Mouse (Mus musculus): ENCODE results near the gene H2afy2. TPM values are rescaled to one million over a fixed set of nuclear protein-coding genes. Genes with fewer than 3 reads are reported as not detected.

H2afy2 gene
- total and polyA plus RNA-seq, 3 experiments = 0.20 TPM; not detected in 2

- Histone ChIP-seq H3K79me2 (replicated peaks; ENCODE audit: control insufficient read depth, extremely low read depth, insufficient read depth, poor library complexity, severe bottlenecking) (no peaks in the 10 kb centered on the region), H3K27ac (ENCODE audit: insufficient read depth, low read depth) (no peak overlapping the region), H3K36me3 (replicated peaks in 1 of 2; ENCODE audit: control insufficient read depth in 1 of 2, insufficient read depth in 1 of 2, low read length in 1 of 2) (no peaks in the 10 kb centered on the region), H3K4me1 (ENCODE audit: control insufficient read depth in 1 of 2, insufficient read depth in 2 of 2) (peaks cover 6 to 15% of the 10 kb centered on the region in 2 experiments), H3K9me3 (replicated peaks; ENCODE audit: low read length) (peaks cover 4% of the 10 kb centered on the region), H3K9ac (ENCODE audit: insufficient read depth, low read depth) (no peak overlapping the region), H3K27me3 (replicated peaks) (peaks cover 4% of the 10 kb centered on the region), H3K4me2 (ENCODE audit: insufficient read depth, low read depth, poor library complexity, severe bottlenecking) (no peak overlapping the region), H3K4me3 (replicated peaks in 1 of 3; ENCODE audit: low read depth in 2 of 3, low read length in 2 of 3, poor library complexity in 1 of 3) (no peak overlapping the region)
- dilution Hi-C loops (cut with MboI; ENCODE audit: extremely low pct_ligation_motif_present, extremely low pct_unique_long_range_greater_than_20kb, low sequenced_read_pairs) = no loop called here
- DNase-seq (ENCODE audit: extremely low read depth) = peak; percentile 34
- no peak for TF ChIP-seq MXI1 (IDR thresholded peaks at IDR 0.05; ENCODE audit: low read depth, low read length)
- peak; percentile 53; the same call in 1 of the 2 replicates for TF ChIP-seq ZNF384 (IDR thresholded peaks at IDR 0.05; ENCODE audit: low read depth, low read length)
- no peak for TF ChIP-seq MEF2A (IDR thresholded peaks at IDR 0.05; ENCODE audit: borderline replicate concordance, low read depth, low read length)
- in situ Hi-C loops (cut with MboI; ENCODE audit: low pct_ligation_motif_present, low pct_unique_long_range_greater_than_20kb, low sequenced_read_pairs) = no loop called here
Observed at GRCm38 (mm10) chr10:61750014-61750413, 33.9 kb downstream of the H2afy2 start.

- no peaks in the 10 kb centered on the region for H3K36me3 ChIP-seq (replicated peaks in 1 of 2; ENCODE audit: control insufficient read depth in 1 of 2, insufficient read depth in 1 of 2, low read length in 1 of 2)
- peaks cover 4% of the 10 kb centered on the region for H3K27me3 ChIP-seq (replicated peaks)
- H3K9me3 ChIP-seq (replicated peaks; ENCODE audit: low read length) = peaks cover 9% of the 10 kb centered on the region
- no peak overlapping the region for H3K27ac ChIP-seq (ENCODE audit: insufficient read depth, low read depth)
- no peak overlapping the region for H3K4me3 ChIP-seq (replicated peaks in 1 of 3; ENCODE audit: low read depth in 2 of 3, low read length in 2 of 3, poor library complexity in 1 of 3)
- dilution Hi-C loops (cut with MboI; ENCODE audit: extremely low pct_ligation_motif_present, extremely low pct_unique_long_range_greater_than_20kb, low sequenced_read_pairs) = no loop called here
- in situ Hi-C loops (cut with MboI; ENCODE audit: low pct_ligation_motif_present, low pct_unique_long_range_greater_than_20kb, low sequenced_read_pairs) = no loop called here
- peaks cover 6 to 15% of the 10 kb centered on the region in 2 experiments for H3K4me1 ChIP-seq (ENCODE audit: control insufficient read depth in 1 of 2, insufficient read depth in 2 of 2)
- H3K4me2 ChIP-seq (ENCODE audit: insufficient read depth, low read depth, poor library complexity, severe bottlenecking) = no peak overlapping the region
- no peak for TF ChIP-seq NRF1 (IDR thresholded peaks at IDR 0.05; ENCODE audit: low read depth, low read length)
- TF ChIP-seq MXI1 (IDR thresholded peaks at IDR 0.05; ENCODE audit: low read depth, low read length) = no peak
- TF ChIP-seq RCOR1 (conservative IDR thresholded peaks at IDR 0.05; ENCODE audit: low read depth, low read length) = no peak
- TF ChIP-seq CHD1 (IDR thresholded peaks at IDR 0.05; ENCODE audit: low read depth, low read length) = no peak
- TF ChIP-seq CHD2 (IDR thresholded peaks at IDR 0.05; ENCODE audit: low read length) = no peak
- no peak for TF ChIP-seq ZMIZ1 (IDR thresholded peaks at IDR 0.05; ENCODE audit: low read depth, low read length)
- no peak for TF ChIP-seq MAZ (IDR thresholded peaks at IDR 0.05; ENCODE audit: low read depth, low read length)
- TF ChIP-seq ELF1 (IDR thresholded peaks at IDR 0.05; ENCODE audit: low read depth, low read length) = no peak
- no peak for TF ChIP-seq E2F4 (IDR thresholded peaks at IDR 0.05; ENCODE audit: insufficient replicate concordance, low read depth, low read length)
- TF ChIP-seq MYC (IDR thresholded peaks at IDR 0.05; ENCODE audit: low read depth, low read length) = no peak
- TF ChIP-seq EP300 (IDR thresholded peaks at IDR 0.05; ENCODE audit: low read length) = no peak
- TF ChIP-seq ZC3H11A (IDR thresholded peaks at IDR 0.05; ENCODE audit: low read depth, low read length) = no peak
- TF ChIP-seq MAFK (IDR thresholded peaks at IDR 0.05; ENCODE audit: insufficient replicate concordance, low read length) = no peak
- no peak for TF ChIP-seq ETS1 (conservative IDR thresholded peaks at IDR 0.05; ENCODE audit: low read depth, low read length)
- TF ChIP-seq MAX (IDR thresholded peaks at IDR 0.05; ENCODE audit: low read length) = no peak
- no peak for TF ChIP-seq PAX5 (IDR thresholded peaks at IDR 0.05; ENCODE audit: low read length)
- TF ChIP-seq TBP (conservative IDR thresholded peaks at IDR 0.05; ENCODE audit: low read depth, low read length) = no peak
- TF ChIP-seq JUND (conservative IDR thresholded peaks at IDR 0.05; ENCODE audit: low read depth, low read length) = no peak
- DNase-seq (ENCODE audit: extremely low read depth) = no peak
- H3K9ac ChIP-seq (ENCODE audit: insufficient read depth, low read depth) = no peak overlapping the region
- no peaks in the 10 kb centered on the region for H3K79me2 ChIP-seq (replicated peaks; ENCODE audit: control insufficient read depth, extremely low read depth, insufficient read depth, poor library complexity, severe bottlenecking)
Observed at GRCm38 (mm10) chr10:61747302-61747701, 36.6 kb downstream of the H2afy2 start.

Measured in CH12.LX (cell line).